Mouse (Mus musculus): ENCODE data around the gene Dph5.

Dph5 gene

GRCm38 (mm10) chr3:115951221-115951620, 63.6 kb downstream of the Dph5 start:
- DNase-seq (ENCODE audit: low spot score in 2 of 2), result no peak

GRCm38 (mm10) chr3:115952356-115952755, 64.7 kb downstream of the Dph5 start:
- no peak for DNase-seq (ENCODE audit: low spot score in 2 of 2)

GRCm38 (mm10) chr3:115953088-115953487, 65.5 kb downstream of the Dph5 start:
- DNase-seq (ENCODE audit: low spot score in 2 of 2), result no peak

- no peak for DNase-seq (ENCODE audit: low spot score in 2 of 2)
Observed at GRCm38 (mm10) chr3:115957223-115957622, 69.6 kb downstream of the Dph5 start.

- DNase-seq (ENCODE audit: low spot score in 2 of 2), result no peak
Observed at GRCm38 (mm10) chr3:115961311-115962027, 73.8 kb downstream of the Dph5 start.

GRCm38 (mm10) chr3:115962028-115962415, 74.4 kb downstream of the Dph5 start:
- no peak for DNase-seq (ENCODE audit: low spot score in 2 of 2)

GRCm38 (mm10) chr3:115963597-115963996, 76.0 kb downstream of the Dph5 start:
- no peak for DNase-seq (ENCODE audit: low spot score in 2 of 2)

- DNase-seq (ENCODE audit: low spot score in 2 of 2), result no peak
Observed at GRCm38 (mm10) chr3:115964071-115964470, 76.4 kb downstream of the Dph5 start.

GRCm38 (mm10) chr3:115968745-115969530, 81.3 kb downstream of the Dph5 start:
- peak; percentile 38 to 65 for DNase-seq (ENCODE audit: low spot score in 2 of 2)

GRCm38 (mm10) chr3:115971045-115971785, 83.6 kb downstream of the Dph5 start:
- DNase-seq (ENCODE audit: low spot score in 2 of 2), result no peak

GRCm38 (mm10) chr3:115971891-115972646, 84.4 kb downstream of the Dph5 start:
- DNase-seq (ENCODE audit: low spot score in 2 of 2), result no peak

- DNase-seq (ENCODE audit: low spot score in 2 of 2), result no peak
Observed at GRCm38 (mm10) chr3:115974228-115974627, 86.6 kb downstream of the Dph5 start.

GRCm38 (mm10) chr3:115974995-115975394, 87.4 kb downstream of the Dph5 start:
- DNase-seq (ENCODE audit: low spot score in 2 of 2), result no peak

- DNase-seq (ENCODE audit: low spot score in 2 of 2), result no peak
Observed at GRCm38 (mm10) chr3:115979000-115979399, 91.4 kb downstream of the Dph5 start.

GRCm38 (mm10) chr3:115983217-115983616, 95.6 kb downstream of the Dph5 start:
- no peak for DNase-seq (ENCODE audit: low spot score in 2 of 2)
